Comparison of ENCODE assay signal across 26 mouse cellular contexts in genomic region chr9:25460835-25461555, GRCm38 (mm10). TPM values are rescaled to one million over a fixed set of nuclear protein-coding genes. Genes with fewer than 3 reads are reported as not detected.
A peak's percentile ranks its signal among the peaks of the same experiment; 100 is the strongest.
DNase-seq lines count a peak whose midpoint lies in the region; ATAC-seq and TF ChIP-seq lines count a peak whose summit lies in the region.
"Had no signal": no experiment of that assay in that cellular context is flagged by ENCODE, and none has a peak within 500 bp of the region (broad histone marks: within the 10 kb centered on the region; RNA-seq: fewer than 3 reads in every experiment).

No protein-coding gene starts in this region.

- 50% methylated on average over 10 of the region's 10 CpGs for WGBS in liver, adult 2 months
- 47% methylated on average over 10 of the region's 10 CpGs for WGBS in liver, embryonic 12.5 days (ENCODE audit: insufficient replicate concordance)
- WGBS in intestine, postnatal 0 days = 57% methylated on average over 10 of the region's 10 CpGs
- 91% methylated on average over 10 of the region's 10 CpGs for WGBS in cerebellum, adult 2 months

- TF ChIP-seq POLR2A in liver, adult 2 months (IDR thresholded peaks at IDR 0.05; ENCODE audit: extremely low read depth, insufficient read depth, low read length) = no peak
- no peak for TF ChIP-seq POLR2A in cerebellum, adult 2 months (IDR thresholded peaks at IDR 0.05; ENCODE audit: borderline replicate concordance, insufficient read depth, low read length)

- no peaks in the 10 kb centered on the region for H3K27me3 ChIP-seq in liver, adult 2 months (ENCODE audit: control insufficient read depth, insufficient read depth, low read length)
- no peaks in the 10 kb centered on the region for H3K27me3 ChIP-seq in liver, embryonic 12.5 days (replicated peaks)
- H3K27me3 ChIP-seq in G1E (ENCODE audit: insufficient read depth, low read length) = no peaks in the 10 kb centered on the region
- H3K27me3 ChIP-seq in intestine, postnatal 0 days (replicated peaks; ENCODE audit: control insufficient read depth, insufficient read depth, low read length) = no peaks in the 10 kb centered on the region
- no peaks in the 10 kb centered on the region for H3K27me3 ChIP-seq in cerebellum, adult 2 months (ENCODE audit: control insufficient read depth, insufficient read depth, low read length)
- H3K27me3 ChIP-seq: forebrain, embryonic 13.5 days; heart, embryonic 12.5 days; hindbrain, embryonic 12.5 days; limb, embryonic 12.5 days; neural tube, embryonic 13.5 days; stomach, embryonic 15.5 days had no signal

- no peak overlapping the region for H3K4me3 ChIP-seq in liver, adult 2 months (ENCODE audit: insufficient read depth, low read depth, low read length)
- H3K4me3 ChIP-seq in liver, embryonic 12.5 days = no peak overlapping the region
- H3K4me3 ChIP-seq in G1E (ENCODE audit: low read depth, low read length) = no peak overlapping the region
- no peak overlapping the region for H3K4me3 ChIP-seq in intestine, postnatal 0 days (ENCODE audit: low read depth, low read length)
- no peak overlapping the region for H3K4me3 ChIP-seq in cerebellum, adult 2 months (replicated peaks; ENCODE audit: insufficient read depth, low read depth, low read length)
- H3K4me3 ChIP-seq: forebrain, embryonic 13.5 days; heart, embryonic 12.5 days; hindbrain, embryonic 12.5 days; limb, embryonic 12.5 days; midbrain, embryonic 10.5 days; myocyte; neural tube, embryonic 13.5 days; stomach, embryonic 15.5 days had no signal

- H3K27ac ChIP-seq in liver, adult 2 months (replicated peaks; ENCODE audit: insufficient read depth, low read depth, low read length) = peak overlapping the region; percentile 31
- no peak overlapping the region for H3K27ac ChIP-seq in liver, embryonic 12.5 days
- H3K27ac ChIP-seq in intestine, postnatal 0 days (ENCODE audit: low read depth, low read length) = no peak overlapping the region
- H3K27ac ChIP-seq in cerebellum, adult 2 months (ENCODE audit: insufficient read depth, low read length) = no peak overlapping the region
- H3K27ac ChIP-seq: forebrain, embryonic 13.5 days; hindbrain, embryonic 12.5 days; limb, embryonic 12.5 days; midbrain, embryonic 10.5 days; neural tube, embryonic 13.5 days; stomach, embryonic 15.5 days had no signal

- H3K4me2 ChIP-seq in liver, embryonic 12.5 days = no peak overlapping the region
- no peak overlapping the region for H3K4me2 ChIP-seq in intestine, postnatal 0 days (replicated peaks; ENCODE audit: low read depth)
- H3K4me2 ChIP-seq: forebrain, embryonic 13.5 days; heart, embryonic 12.5 days; hindbrain, embryonic 12.5 days; limb, embryonic 12.5 days; neural tube, embryonic 13.5 days; stomach, embryonic 15.5 days had no signal

- no peak for ATAC-seq in liver, embryonic 12.5 days
- peak; percentile 34 for ATAC-seq in G1E (ENCODE audit: extremely low read depth, insufficient number of reproducible peaks, low FRiP score, poor library complexity, severe bottlenecking)
- peak; percentile 95 for ATAC-seq in intestine, postnatal 0 days
- ATAC-seq: activated CD4-positive, CD25-positive, alpha-beta regulatory T cell, adult 4 months; forebrain, embryonic 13.5 days; midbrain, embryonic 16.5 days had no signal

- intact Hi-C loops in heart, postnatal 14 days (cut with DNase I) = no loop called here

- peak; percentile 97 for DNase-seq in liver, adult 2 months (ENCODE audit: extremely low read depth, low read depth, low spot score)
- no peak for DNase-seq in G1E (ENCODE audit: low spot score)
- peak; percentile 76 for DNase-seq in adrenal gland, postnatal 14 days
- no peak for DNase-seq in cerebellum, adult 2 months
- DNase-seq in heart, postnatal 14 days = no peak
- DNase-seq: cerebellum, adult 9-10 months; heart, postnatal 10 days; kidney, adult 8-10 months; kidney, postnatal 10 days; lung, postnatal 10 days; retina, postnatal 1 day; right cerebral cortex, postnatal 4 days; thymus, adult 18-20 months; thymus, postnatal 36 days had no signal

- H3K9me3 ChIP-seq in liver, embryonic 12.5 days (replicated peaks) = no peaks in the 10 kb centered on the region
- no peaks in the 10 kb centered on the region for H3K9me3 ChIP-seq in G1E (replicated peaks)
- no peaks in the 10 kb centered on the region for H3K9me3 ChIP-seq in intestine, postnatal 0 days (ENCODE audit: control insufficient read depth)
- H3K9me3 ChIP-seq: forebrain, embryonic 13.5 days; heart, embryonic 12.5 days; hindbrain, embryonic 12.5 days; limb, embryonic 12.5 days; midbrain, embryonic 10.5 days; neural tube, embryonic 13.5 days; stomach, embryonic 15.5 days had no signal

- H3K36me3 ChIP-seq in liver, adult 2 months (ENCODE audit: control insufficient read depth, insufficient read depth, low read length) = no peaks in the 10 kb centered on the region
- H3K36me3 ChIP-seq in liver, embryonic 12.5 days = no peaks in the 10 kb centered on the region
- H3K36me3 ChIP-seq in G1E (replicated peaks) = no peaks in the 10 kb centered on the region
- no peaks in the 10 kb centered on the region for H3K36me3 ChIP-seq in intestine, postnatal 0 days (ENCODE audit: control insufficient read depth, insufficient read depth)
- H3K36me3 ChIP-seq: heart, embryonic 12.5 days; hindbrain, embryonic 12.5 days; limb, embryonic 12.5 days; midbrain, embryonic 10.5 days; neural tube, embryonic 13.5 days; stomach, embryonic 15.5 days had no signal

- TF ChIP-seq CTCF in liver, adult 2 months (IDR thresholded peaks at IDR 0.05; ENCODE audit: low read depth, low read length) = no peak
- TF ChIP-seq CTCF in G1E (IDR thresholded peaks at IDR 0.05; ENCODE audit: low read depth, low read length) = no peak
- no peak for TF ChIP-seq CTCF in intestine, postnatal 0 days (IDR thresholded peaks at IDR 0.05; ENCODE audit: low read depth)
- TF ChIP-seq CTCF in cerebellum, adult 2 months (IDR thresholded peaks at IDR 0.05; ENCODE audit: borderline replicate concordance, insufficient read depth, low read depth, low read length) = no peak

- H3K9ac ChIP-seq in liver, adult 2 months (ENCODE audit: low read depth, low read length) = no peak overlapping the region
- H3K9ac ChIP-seq in liver, embryonic 12.5 days = no peak overlapping the region
- no peak overlapping the region for H3K9ac ChIP-seq in intestine, postnatal 0 days (ENCODE audit: low read depth, low read length)
- H3K9ac ChIP-seq: forebrain, embryonic 13.5 days; heart, embryonic 12.5 days; hindbrain, embryonic 12.5 days; limb, embryonic 12.5 days; neural tube, embryonic 13.5 days; stomach, embryonic 15.5 days had no signal

- peaks cover 7% of the 10 kb centered on the region for H3K4me1 ChIP-seq in liver, adult 2 months (ENCODE audit: control insufficient read depth, insufficient read depth, low read length)
- H3K4me1 ChIP-seq in liver, embryonic 12.5 days = no peaks in the 10 kb centered on the region
- peaks cover 4% of the 10 kb centered on the region; the same call in 1 of the 2 replicates for H3K4me1 ChIP-seq in G1E (ENCODE audit: insufficient read depth, low read depth, low read length)
- no peaks in the 10 kb centered on the region for H3K4me1 ChIP-seq in intestine, postnatal 0 days (replicated peaks; ENCODE audit: control insufficient read depth, insufficient read depth, low read length)
- H3K4me1 ChIP-seq in cerebellum, adult 2 months (ENCODE audit: control insufficient read depth, insufficient read depth, low read length) = no peaks in the 10 kb centered on the region
- H3K4me1 ChIP-seq: forebrain, embryonic 13.5 days; hindbrain, embryonic 12.5 days; limb, embryonic 12.5 days; midbrain, embryonic 10.5 days; neural tube, embryonic 13.5 days; stomach, embryonic 15.5 days had no signal

- no peaks in the 10 kb centered on the region for H3K79me2 ChIP-seq in liver, adult 2 months (ENCODE audit: control insufficient read depth, insufficient read depth, low read length)

RNA-seq across cellular contexts. Expression of gene Eepd1, which starts 20.4 kb away (rescaled TPM):
- total RNA-seq in liver, adult 2 months (2014; rRNA removed) = 19.5 and 27.8 TPM in 2 replicates
- 10.8 and 11.8 TPM in 2 replicates for polyA plus RNA-seq in liver, adult 2 months (2012; rRNA removed)
- polyA plus RNA-seq in liver, embryonic 12.5 days (2016; fragmentation: Nextera tagmentation; extraction: Ambion mirVana) = 5.4 and 6.3 TPM in 2 replicates
- total RNA-seq in G1E (2014; fragmentation: Nextera tagmentation) = not detected in 2 replicates
- 0.05 and 0.12 TPM in 2 replicates for total RNA-seq in G1E (2017)
- polyA plus RNA-seq in G1E (2012) = not detected in 2 replicates
- total RNA-seq in adrenal gland, postnatal 14 days (2021) = 17.8 and 19.8 TPM in 2 replicates
- polyA plus RNA-seq in intestine, postnatal 0 days (2015; fragmentation: Nextera tagmentation; extraction: Ambion mirVana) = 26.1 and 27.4 TPM in 2 replicates
- polyA plus RNA-seq in cerebellum, adult 2 months (2012; rRNA removed) = 11.0 and 11.2 TPM in 2 replicates
- 10 to 100 TPM; 23.2 to 24.0 TPM for total RNA-seq in heart, postnatal 14 days (2021)

Comparison
In these comparisons a context has a peak if more than half of its experiments do, and no peak if none do; other contexts are left out.
1. DNase-seq: peak in liver, adult 2 months (single experiment) and adrenal gland, postnatal 14 days (single experiment); none in G1E (single experiment), cerebellum, adult 2 months (0 of 2) and heart, postnatal 14 days (0 of 2).